Mouse (Mus musculus): ENCODE measurements around the gene Slc16a11. TPM values are rescaled to one million over a fixed set of nuclear protein-coding genes. Genes with fewer than 3 reads are reported as not detected.

The Slc16a11 gene
- polyA plus RNA-seq, 1 experiment from 2014 or later, result 0.18 TPM

- H3K4me3 ChIP-seq (ENCODE audit: control insufficient read depth in 1 of 2, insufficient read depth in 1 of 2, low read depth in 1 of 2, low read length in 2 of 2), result no peak overlapping the region
- H3K4me1 ChIP-seq (ENCODE audit: control insufficient read depth in 2 of 2, insufficient read depth in 2 of 2, low read length in 2 of 2), result no peaks in the 10 kb centered on the region
- H3K4me2 ChIP-seq (ENCODE audit: low read length), result no peak overlapping the region
- no peak overlapping the region for H3K9ac ChIP-seq (ENCODE audit: low read length)
- 50% methylated on average over 5 of the region's 5 CpGs for WGBS
- ATAC-seq (ENCODE audit: insufficient number of reproducible peaks, insufficient read depth, low FRiP score, low read depth), result no peak
- no peaks in the 10 kb centered on the region for H3K27me3 ChIP-seq (ENCODE audit: control insufficient read depth, insufficient read depth, low read length)
- no peak overlapping the region for H3K27ac ChIP-seq (replicated peaks in 1 of 2; ENCODE audit: control insufficient read depth in 1 of 2, insufficient read depth in 1 of 2, low read depth in 2 of 2, low read length in 2 of 2)
- H3K9me3 ChIP-seq (ENCODE audit: control insufficient read depth, low read length), result no peaks in the 10 kb centered on the region
- H3K36me3 ChIP-seq (ENCODE audit: control insufficient read depth, insufficient read depth, low read length), result no peaks in the 10 kb centered on the region
Measured at GRCm38 (mm10) chr11:70172298-70172697, 40.3 kb upstream of the Slc16a11 start.

GRCm38 (mm10) chr11:70174491-70174890 lies 38.1 kb upstream of the Slc16a11 start:
- Histone ChIP-seq H3K27me3 (ENCODE audit: control insufficient read depth, insufficient read depth, low read length) (no peaks in the 10 kb centered on the region), H3K9me3 (ENCODE audit: control insufficient read depth, low read length) (no peaks in the 10 kb centered on the region), H3K4me3 (ENCODE audit: control insufficient read depth in 1 of 2, insufficient read depth in 1 of 2, low read depth in 1 of 2, low read length in 2 of 2) (no peak overlapping the region), H3K27ac (replicated peaks in 1 of 2; ENCODE audit: control insufficient read depth in 1 of 2, insufficient read depth in 1 of 2, low read depth in 2 of 2, low read length in 2 of 2) (no peak overlapping the region), H3K4me1 (ENCODE audit: control insufficient read depth in 2 of 2, insufficient read depth in 2 of 2, low read length in 2 of 2) (no peaks in the 10 kb centered on the region), H3K9ac (ENCODE audit: low read length) (no peak overlapping the region), H3K4me2 (ENCODE audit: low read length) (no peak overlapping the region), H3K36me3 (ENCODE audit: control insufficient read depth, insufficient read depth, low read length) (no peaks in the 10 kb centered on the region)
- WGBS, result 82% methylated on average over 4 of the region's 4 CpGs
- no peak for ATAC-seq (ENCODE audit: insufficient number of reproducible peaks, insufficient read depth, low FRiP score, low read depth)

- no peak overlapping the region for H3K9ac ChIP-seq (ENCODE audit: low read length)
- H3K27me3 ChIP-seq (ENCODE audit: control insufficient read depth, insufficient read depth, low read length), result no peaks in the 10 kb centered on the region
- no peak overlapping the region for H3K4me2 ChIP-seq (ENCODE audit: low read length)
- ATAC-seq (ENCODE audit: insufficient number of reproducible peaks, insufficient read depth, low FRiP score, low read depth), result no peak
- no peaks in the 10 kb centered on the region for H3K4me1 ChIP-seq (ENCODE audit: control insufficient read depth in 2 of 2, insufficient read depth in 2 of 2, low read length in 2 of 2)
- H3K36me3 ChIP-seq (ENCODE audit: control insufficient read depth, insufficient read depth, low read length), result no peaks in the 10 kb centered on the region
- WGBS, result 68% methylated on average over 8 of the region's 8 CpGs
- no peak overlapping the region for H3K27ac ChIP-seq (replicated peaks in 1 of 2; ENCODE audit: control insufficient read depth in 1 of 2, insufficient read depth in 1 of 2, low read depth in 2 of 2, low read length in 2 of 2)
- H3K9me3 ChIP-seq (ENCODE audit: control insufficient read depth, low read length), result no peaks in the 10 kb centered on the region
- no peak overlapping the region for H3K4me3 ChIP-seq (ENCODE audit: control insufficient read depth in 1 of 2, insufficient read depth in 1 of 2, low read depth in 1 of 2, low read length in 2 of 2)
Measured at GRCm38 (mm10) chr11:70177647-70178046, 34.9 kb upstream of the Slc16a11 start.

- no peak for ATAC-seq (ENCODE audit: insufficient number of reproducible peaks, insufficient read depth, low FRiP score, low read depth)
- H3K36me3 ChIP-seq (ENCODE audit: control insufficient read depth, insufficient read depth, low read length), result no peaks in the 10 kb centered on the region
Measured at GRCm38 (mm10) chr11:70178311-70178710, 34.2 kb upstream of the Slc16a11 start.

GRCm38 (mm10) chr11:70178756-70179155 lies 33.8 kb upstream of the Slc16a11 start:
- WGBS, result 68% methylated on average over 11 of the region's 11 CpGs
- H3K9me3 ChIP-seq (ENCODE audit: control insufficient read depth, low read length), result no peaks in the 10 kb centered on the region
- H3K36me3 ChIP-seq (ENCODE audit: control insufficient read depth, insufficient read depth, low read length), result no peaks in the 10 kb centered on the region
- H3K27me3 ChIP-seq (ENCODE audit: control insufficient read depth, insufficient read depth, low read length), result no peaks in the 10 kb centered on the region
- no peak overlapping the region for H3K9ac ChIP-seq (ENCODE audit: low read length)
- H3K4me2 ChIP-seq (ENCODE audit: low read length), result no peak overlapping the region
- no peak overlapping the region for H3K4me3 ChIP-seq (ENCODE audit: control insufficient read depth in 1 of 2, insufficient read depth in 1 of 2, low read depth in 1 of 2, low read length in 2 of 2)
- H3K4me1 ChIP-seq (ENCODE audit: control insufficient read depth in 2 of 2, insufficient read depth in 2 of 2, low read length in 2 of 2), result no peaks in the 10 kb centered on the region
- ATAC-seq (ENCODE audit: insufficient number of reproducible peaks, insufficient read depth, low FRiP score, low read depth), result no peak
- no peak overlapping the region for H3K27ac ChIP-seq (replicated peaks in 1 of 2; ENCODE audit: control insufficient read depth in 1 of 2, insufficient read depth in 1 of 2, low read depth in 2 of 2, low read length in 2 of 2)

More at GRCm38 (mm10) chr11:70178311-70178710, 34.2 kb upstream of the Slc16a11 start:
- WGBS, result 82% methylated on average over 11 of the region's 11 CpGs
- H3K27ac ChIP-seq (replicated peaks in 1 of 2; ENCODE audit: control insufficient read depth in 1 of 2, insufficient read depth in 1 of 2, low read depth in 2 of 2, low read length in 2 of 2), result no peak overlapping the region
- H3K4me1 ChIP-seq (ENCODE audit: control insufficient read depth in 2 of 2, insufficient read depth in 2 of 2, low read length in 2 of 2), result no peaks in the 10 kb centered on the region
- H3K9ac ChIP-seq (ENCODE audit: low read length), result no peak overlapping the region
- H3K9me3 ChIP-seq (ENCODE audit: control insufficient read depth, low read length), result no peaks in the 10 kb centered on the region
- H3K4me3 ChIP-seq (ENCODE audit: control insufficient read depth in 1 of 2, insufficient read depth in 1 of 2, low read depth in 1 of 2, low read length in 2 of 2), result no peak overlapping the region
- no peaks in the 10 kb centered on the region for H3K27me3 ChIP-seq (ENCODE audit: control insufficient read depth, insufficient read depth, low read length)
- H3K4me2 ChIP-seq (ENCODE audit: low read length), result no peak overlapping the region

- Histone ChIP-seq H3K27ac (replicated peaks in 1 of 2; ENCODE audit: control insufficient read depth in 1 of 2, insufficient read depth in 1 of 2, low read depth in 2 of 2, low read length in 2 of 2) (no peak overlapping the region), H3K9me3 (ENCODE audit: control insufficient read depth, low read length) (no peaks in the 10 kb centered on the region), H3K4me1 (ENCODE audit: control insufficient read depth in 2 of 2, insufficient read depth in 2 of 2, low read length in 2 of 2) (no peaks in the 10 kb centered on the region), H3K27me3 (ENCODE audit: control insufficient read depth, insufficient read depth, low read length) (no peaks in the 10 kb centered on the region), H3K4me2 (ENCODE audit: low read length) (no peak overlapping the region), H3K4me3 (ENCODE audit: control insufficient read depth in 1 of 2, insufficient read depth in 1 of 2, low read depth in 1 of 2, low read length in 2 of 2) (no peak overlapping the region), H3K9ac (ENCODE audit: low read length) (no peak overlapping the region), H3K36me3 (ENCODE audit: control insufficient read depth, insufficient read depth, low read length) (no peaks in the 10 kb centered on the region)
- ATAC-seq (ENCODE audit: insufficient number of reproducible peaks, insufficient read depth, low FRiP score, low read depth), result no peak
- 36% methylated on average over 14 of the region's 14 CpGs for WGBS
Measured at GRCm38 (mm10) chr11:70179401-70179800, 33.2 kb upstream of the Slc16a11 start.

GRCm38 (mm10) chr11:70180496-70180895 lies 32.1 kb upstream of the Slc16a11 start:
- H3K36me3 ChIP-seq (ENCODE audit: control insufficient read depth, insufficient read depth, low read length), result no peaks in the 10 kb centered on the region
- ATAC-seq (ENCODE audit: insufficient number of reproducible peaks, insufficient read depth, low FRiP score, low read depth), result no peak
- no peak overlapping the region for H3K27ac ChIP-seq (replicated peaks in 1 of 2; ENCODE audit: control insufficient read depth in 1 of 2, insufficient read depth in 1 of 2, low read depth in 2 of 2, low read length in 2 of 2)
- 85% methylated on average over 4 of the region's 4 CpGs for whole genome bisulfite sequencing
- H3K4me1 ChIP-seq (ENCODE audit: control insufficient read depth in 2 of 2, insufficient read depth in 2 of 2, low read length in 2 of 2), result no peaks in the 10 kb centered on the region
- no peaks in the 10 kb centered on the region for H3K27me3 ChIP-seq (ENCODE audit: control insufficient read depth, insufficient read depth, low read length)
- no peak overlapping the region for H3K4me2 ChIP-seq (ENCODE audit: low read length)
- no peak overlapping the region for H3K9ac ChIP-seq (ENCODE audit: low read length)
- H3K9me3 ChIP-seq (ENCODE audit: control insufficient read depth, low read length), result no peaks in the 10 kb centered on the region
- H3K4me3 ChIP-seq (ENCODE audit: control insufficient read depth in 1 of 2, insufficient read depth in 1 of 2, low read depth in 1 of 2, low read length in 2 of 2), result no peak overlapping the region

GRCm38 (mm10) chr11:70185120-70185519 lies 27.4 kb upstream of the Slc16a11 start:
- Histone ChIP-seq H3K36me3 (ENCODE audit: control insufficient read depth, insufficient read depth, low read length) (no peaks in the 10 kb centered on the region), H3K4me1 (ENCODE audit: control insufficient read depth in 2 of 2, insufficient read depth in 2 of 2, low read length in 2 of 2) (no peaks in the 10 kb centered on the region), H3K4me3 (ENCODE audit: control insufficient read depth in 1 of 2, insufficient read depth in 1 of 2, low read depth in 1 of 2, low read length in 2 of 2) (no peak overlapping the region), H3K9ac (ENCODE audit: low read length) (no peak overlapping the region), H3K9me3 (ENCODE audit: control insufficient read depth, low read length) (no peaks in the 10 kb centered on the region), H3K27me3 (ENCODE audit: control insufficient read depth, insufficient read depth, low read length) (no peaks in the 10 kb centered on the region), H3K4me2 (ENCODE audit: low read length) (no peak overlapping the region), H3K27ac (replicated peaks in 1 of 2; ENCODE audit: control insufficient read depth in 1 of 2, insufficient read depth in 1 of 2, low read depth in 2 of 2, low read length in 2 of 2) (no peak overlapping the region)
- no peak for ATAC-seq (ENCODE audit: insufficient number of reproducible peaks, insufficient read depth, low FRiP score, low read depth)
- WGBS, result 62% methylated on average over 7 of the region's 7 CpGs
